Mouse (Mus musculus): ENCODE data around the gene Fam3b. TPM values are rescaled to one million over a fixed set of nuclear protein-coding genes. Genes with fewer than 3 reads are reported as not detected.

Gene Fam3b
- not detected in 2 replicates for polyA plus RNA-seq (2016; fragmentation: Nextera tagmentation; extraction: Ambion mirVana)

DNA sequence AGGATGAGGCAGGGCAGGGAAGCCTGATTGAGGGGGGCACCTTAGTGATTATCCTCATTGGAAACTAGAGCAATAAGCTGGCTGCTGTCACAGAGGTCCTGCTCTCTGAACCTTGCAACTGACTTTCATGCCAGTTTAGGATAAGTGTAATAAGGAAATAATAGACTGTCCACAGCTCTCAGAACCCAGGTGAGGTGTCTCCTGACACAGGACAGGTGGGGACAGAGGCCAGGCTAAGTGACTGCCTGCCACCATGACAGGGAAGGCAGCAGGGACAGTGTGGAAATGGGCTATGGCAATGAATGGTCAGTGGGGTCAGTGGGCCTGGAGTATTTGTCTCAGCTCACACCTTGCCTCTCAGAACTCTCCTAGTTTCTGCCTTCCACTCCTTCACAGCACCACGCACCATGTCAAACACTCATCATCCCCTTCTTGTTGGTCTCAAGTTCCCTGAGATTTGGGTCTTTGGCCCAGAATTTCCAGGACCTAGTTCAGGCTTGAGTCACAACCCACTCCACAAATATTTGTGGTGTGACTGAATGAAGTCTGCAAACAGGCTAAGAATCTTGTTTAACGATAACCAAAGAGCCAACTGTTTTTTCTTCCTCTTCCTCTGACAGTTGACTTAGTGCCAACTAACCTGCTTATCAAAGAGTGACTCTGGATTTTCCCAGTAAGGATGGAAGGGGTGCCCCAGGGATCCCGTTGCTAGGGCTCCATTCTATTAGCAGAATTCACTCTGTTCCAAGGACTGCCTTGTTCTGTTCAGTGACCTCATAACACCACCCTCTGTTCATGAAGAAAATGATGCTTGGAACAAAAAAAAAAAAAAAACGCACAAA lies at the start of gene Fam3b:
TSS of gene Fam3b (minus strand) at position 718 of the 842 bp plus-strand sequence.
- H3K9me3 ChIP-seq, result no peaks in the 10 kb centered on the region
- no peak within 1 kb of the TSS for H3K9ac ChIP-seq (replicated peaks)
- no peaks in the 10 kb centered on the region for H3K4me1 ChIP-seq
- no peak within 1 kb of the TSS for H3K27ac ChIP-seq (replicated peaks)
- H3K36me3 ChIP-seq, result no peaks in the 10 kb centered on the region
- no peak for ATAC-seq (ENCODE audit: low FRiP score, low read depth)
- WGBS, result 73% methylated on average over 4 of the region's 4 CpGs
- no peaks in the 10 kb centered on the region for H3K27me3 ChIP-seq
- no peak within 1 kb of the TSS for H3K4me2 ChIP-seq (replicated peaks)
- H3K4me3 ChIP-seq, result no peak within 1 kb of the TSS

DNA sequence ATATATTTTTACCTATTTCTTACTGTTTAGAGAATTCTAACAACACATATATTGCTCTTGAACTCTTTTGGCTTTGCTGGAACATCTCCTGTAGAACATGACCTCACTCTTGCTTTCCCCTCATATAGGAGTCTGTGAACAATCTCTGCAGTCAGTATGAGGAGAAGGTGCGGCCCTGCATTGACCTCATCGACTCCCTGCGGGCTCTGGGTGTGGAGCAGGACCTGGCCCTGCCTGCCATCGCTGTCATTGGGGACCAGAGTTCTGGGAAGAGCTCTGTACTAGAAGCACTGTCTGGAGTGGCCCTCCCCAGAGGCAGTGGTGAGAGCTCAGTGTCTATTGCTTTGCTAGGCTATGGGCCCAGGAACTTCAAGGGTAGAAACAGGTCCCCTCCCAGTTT lies 29.7 kb upstream of the Fam3b start:
- H3K27me3 ChIP-seq, result no peaks in the 10 kb centered on the region
- peaks cover 2% of the 10 kb centered on the region; the same call in 1 of the 2 replicates for H3K9me3 ChIP-seq
- no peak overlapping the region for H3K27ac ChIP-seq (replicated peaks)
- H3K4me1 ChIP-seq, result no peaks in the 10 kb centered on the region
- no peaks in the 10 kb centered on the region for H3K36me3 ChIP-seq
- no peak for ATAC-seq (ENCODE audit: low FRiP score, low read depth)
- no peak overlapping the region for H3K9ac ChIP-seq (replicated peaks)
- no peak overlapping the region for H3K4me2 ChIP-seq (replicated peaks)
- H3K4me3 ChIP-seq, result no peak overlapping the region
- 80% methylated on average over 4 of the region's 4 CpGs for WGBS

- Histone ChIP-seq H3K4me1 (peaks cover 26% of the 10 kb centered on the region), H3K36me3 (no peaks in the 10 kb centered on the region), H3K9ac (replicated peaks) (no peak overlapping the region; the same call in 1 of the 2 replicates), H3K4me3 (no peak overlapping the region), H3K27me3 (no peaks in the 10 kb centered on the region), H3K27ac (replicated peaks) (0 out of 2 replicates have a peak overlapping the region, but pooled peaks have one; percentile 67), H3K4me2 (replicated peaks) (no peak overlapping the region), H3K9me3 (no peaks in the 10 kb centered on the region)
- no peak for ATAC-seq (ENCODE audit: low FRiP score, low read depth)
- 60% methylated on average over 1 of the region's 1 CpGs for WGBS
These were observed 22.2 kb upstream of the Fam3b start for GRCm38 (mm10) chr16:97536859-97537258.

DNA sequence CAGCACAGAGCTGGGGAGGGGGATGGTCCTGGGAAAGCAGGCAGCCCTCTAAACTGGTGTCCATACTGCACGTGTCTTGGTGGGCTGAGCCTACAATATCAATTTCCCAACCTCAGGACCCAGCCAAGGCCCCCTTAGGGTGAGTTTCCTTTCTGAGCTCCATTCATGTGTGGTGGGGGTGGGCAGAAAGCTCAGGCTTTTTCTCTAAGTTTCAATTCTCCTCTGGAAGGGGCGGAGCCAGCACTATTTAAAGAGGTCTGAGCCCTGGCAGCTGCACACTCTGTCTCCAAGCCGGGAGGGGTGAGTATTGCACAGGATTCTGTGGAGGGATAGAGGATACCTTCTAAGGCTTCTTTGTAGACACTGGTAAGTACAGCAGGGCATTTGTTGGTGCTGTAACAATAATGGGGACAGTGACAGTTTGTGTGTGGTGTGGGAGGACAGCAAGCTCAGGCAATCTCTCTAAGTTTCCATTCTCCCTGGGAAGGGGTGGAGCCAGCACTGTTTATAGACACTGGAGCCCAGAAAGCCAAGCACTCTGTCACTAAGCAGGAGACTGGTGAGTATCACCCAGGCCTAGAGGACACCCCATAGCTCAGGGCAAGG lies 21.3 kb upstream of the Fam3b start:
- peak; percentile 88 for ATAC-seq (ENCODE audit: low FRiP score, low read depth)
- no peak overlapping the region for H3K4me3 ChIP-seq
- H3K4me1 ChIP-seq, result peaks cover 26% of the 10 kb centered on the region
- H3K9ac ChIP-seq (replicated peaks), result no peak overlapping the region; the same call in 1 of the 2 replicates
- no peaks in the 10 kb centered on the region for H3K36me3 ChIP-seq
- H3K27me3 ChIP-seq, result no peaks in the 10 kb centered on the region
- H3K27ac ChIP-seq (replicated peaks), result peak overlapping the region; percentile 67
- H3K9me3 ChIP-seq, result no peaks in the 10 kb centered on the region
- 5% methylated on average over 3 of the region's 3 CpGs for WGBS
- H3K4me2 ChIP-seq (replicated peaks), result peak overlapping the region; percentile 35

GRCm38 (mm10) chr16:97534876-97535461 lies 20.4 kb upstream of the Fam3b start:
- H3K4me2 ChIP-seq (replicated peaks), result no peak overlapping the region
- no peaks in the 10 kb centered on the region for H3K36me3 ChIP-seq
- no peaks in the 10 kb centered on the region for H3K27me3 ChIP-seq
- no peak overlapping the region for H3K9ac ChIP-seq (replicated peaks)
- H3K9me3 ChIP-seq, result no peaks in the 10 kb centered on the region
- peak; percentile 10; the same call in 1 of the 2 replicates for ATAC-seq (ENCODE audit: low FRiP score, low read depth)
- no peak overlapping the region for H3K4me3 ChIP-seq
- 29% methylated on average over 5 of the region's 5 CpGs for WGBS
- peak overlapping the region; percentile 67 for H3K27ac ChIP-seq (replicated peaks)
- H3K4me1 ChIP-seq, result peaks cover 26% of the 10 kb centered on the region

- no peak overlapping the region for H3K4me2 ChIP-seq (replicated peaks)
- no peaks in the 10 kb centered on the region for H3K9me3 ChIP-seq
- 0 out of 2 replicates have a peak overlapping the region, but pooled peaks have one; percentile 67 for H3K27ac ChIP-seq (replicated peaks)
- peaks cover 26% of the 10 kb centered on the region for H3K4me1 ChIP-seq
- H3K36me3 ChIP-seq, result no peaks in the 10 kb centered on the region
- 37% methylated on average over 1 of the region's 1 CpGs for WGBS
- no peak; the same call in 1 of the 2 replicates for ATAC-seq (ENCODE audit: low FRiP score, low read depth)
- H3K9ac ChIP-seq (replicated peaks), result no peak overlapping the region
- H3K27me3 ChIP-seq, result no peaks in the 10 kb centered on the region
- H3K4me3 ChIP-seq, result no peak overlapping the region
These were observed 19.8 kb upstream of the Fam3b start for GRCm38 (mm10) chr16:97534448-97534847.

- Histone ChIP-seq H3K4me3 (no peak overlapping the region), H3K4me2 (replicated peaks) (no peak overlapping the region), H3K4me1 (peaks cover 26% of the 10 kb centered on the region), H3K9ac (replicated peaks) (no peak overlapping the region), H3K36me3 (no peaks in the 10 kb centered on the region), H3K27ac (replicated peaks) (no peak overlapping the region), H3K9me3 (no peaks in the 10 kb centered on the region), H3K27me3 (no peaks in the 10 kb centered on the region)
- no peak for ATAC-seq (ENCODE audit: low FRiP score, low read depth)
- 91% methylated on average over 5 of the region's 5 CpGs for WGBS
These were observed 19.1 kb upstream of the Fam3b start for GRCm38 (mm10) chr16:97533751-97534150.

GRCm38 (mm10) chr16:97533126-97533525 lies 18.5 kb upstream of the Fam3b start:
- H3K36me3 ChIP-seq, result no peaks in the 10 kb centered on the region
- ATAC-seq (ENCODE audit: low FRiP score, low read depth), result no peak
- H3K4me3 ChIP-seq, result no peak overlapping the region
- H3K4me1 ChIP-seq, result peaks cover 26% of the 10 kb centered on the region
- no peak overlapping the region for H3K27ac ChIP-seq (replicated peaks)
- no peak overlapping the region for H3K4me2 ChIP-seq (replicated peaks)
- no peaks in the 10 kb centered on the region for H3K9me3 ChIP-seq
- H3K9ac ChIP-seq (replicated peaks), result no peak overlapping the region
- WGBS, result 88% methylated on average over 1 of the region's 1 CpGs
- no peaks in the 10 kb centered on the region for H3K27me3 ChIP-seq

GRCm38 (mm10) chr16:97529241-97529640 lies 14.6 kb upstream of the Fam3b start:
- H3K9ac ChIP-seq (replicated peaks), result no peak overlapping the region
- WGBS, result 92% methylated on average over 2 of the region's 2 CpGs
- H3K4me1 ChIP-seq, result no peaks in the 10 kb centered on the region
- no peaks in the 10 kb centered on the region for H3K27me3 ChIP-seq
- H3K27ac ChIP-seq (replicated peaks), result no peak overlapping the region
- H3K4me2 ChIP-seq (replicated peaks), result no peak overlapping the region
- no peak for ATAC-seq (ENCODE audit: low FRiP score, low read depth)
- H3K36me3 ChIP-seq, result no peaks in the 10 kb centered on the region
- H3K4me3 ChIP-seq, result no peak overlapping the region
- H3K9me3 ChIP-seq, result no peaks in the 10 kb centered on the region

GRCm38 (mm10) chr16:97523024-97523423 lies 8.4 kb upstream of the Fam3b start:
- Histone ChIP-seq H3K9me3 (no peaks in the 10 kb centered on the region), H3K27ac (replicated peaks) (no peak overlapping the region), H3K9ac (replicated peaks) (no peak overlapping the region), H3K4me2 (replicated peaks) (no peak overlapping the region), H3K27me3 (no peaks in the 10 kb centered on the region), H3K36me3 (no peaks in the 10 kb centered on the region), H3K4me1 (no peaks in the 10 kb centered on the region), H3K4me3 (no peak overlapping the region)
- 0% methylated on average over 1 of the region's 1 CpGs for WGBS
- ATAC-seq (ENCODE audit: low FRiP score, low read depth), result peak; percentile 56; the same call in 1 of the 2 replicates

DNA sequence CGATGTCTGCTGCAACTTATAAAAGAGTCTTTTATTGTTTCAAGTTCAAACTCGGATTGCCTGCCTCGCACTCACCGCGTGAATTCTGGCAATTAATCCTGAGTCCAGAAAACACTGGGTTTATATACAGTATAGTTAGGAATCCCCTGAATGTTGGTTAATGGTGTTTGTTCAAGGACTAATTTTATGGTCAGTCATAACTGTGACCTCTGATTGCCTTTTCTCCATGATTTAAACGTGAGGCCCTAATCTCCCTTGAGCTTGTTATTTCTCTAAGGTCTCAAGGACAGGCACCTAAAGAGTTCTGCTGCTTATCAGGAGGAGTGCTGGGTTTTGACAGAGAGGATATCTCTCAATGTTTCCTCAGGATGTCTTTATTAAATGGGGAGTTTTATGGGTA lies 7.4 kb upstream of the Fam3b start:
- WGBS, result 82% methylated on average over 6 of the region's 6 CpGs
- Histone ChIP-seq H3K4me3 (no peak overlapping the region), H3K36me3 (no peaks in the 10 kb centered on the region), H3K27ac (replicated peaks) (no peak overlapping the region), H3K9me3 (no peaks in the 10 kb centered on the region), H3K27me3 (no peaks in the 10 kb centered on the region), H3K4me1 (no peaks in the 10 kb centered on the region), H3K4me2 (replicated peaks) (no peak overlapping the region), H3K9ac (replicated peaks) (no peak overlapping the region)
- no peak for ATAC-seq (ENCODE audit: low FRiP score, low read depth)

GRCm38 (mm10) chr16:97516341-97516740 lies 1.7 kb upstream of the Fam3b start:
- no peaks in the 10 kb centered on the region for H3K36me3 ChIP-seq
- ATAC-seq (ENCODE audit: low FRiP score, low read depth), result no peak
- H3K27ac ChIP-seq (replicated peaks), result no peak overlapping the region
- H3K9me3 ChIP-seq, result no peaks in the 10 kb centered on the region
- no peaks in the 10 kb centered on the region for H3K27me3 ChIP-seq
- no peak overlapping the region for H3K4me2 ChIP-seq (replicated peaks)
- 77% methylated on average over 3 of the region's 3 CpGs for WGBS
- no peak overlapping the region for H3K9ac ChIP-seq (replicated peaks)
- no peak overlapping the region for H3K4me3 ChIP-seq
- H3K4me1 ChIP-seq, result no peaks in the 10 kb centered on the region
